Mouse (Mus musculus): ENCODE measurements around the gene Ice2. TPM values are rescaled to one million over a fixed set of nuclear protein-coding genes. Genes with fewer than 3 reads are reported as not detected.

The Ice2 gene
- 0.26 and 0.61 TPM in 2 replicates for polyA plus RNA-seq (2012; rRNA removed; ENCODE audit: low replicate concordance)

DNA sequence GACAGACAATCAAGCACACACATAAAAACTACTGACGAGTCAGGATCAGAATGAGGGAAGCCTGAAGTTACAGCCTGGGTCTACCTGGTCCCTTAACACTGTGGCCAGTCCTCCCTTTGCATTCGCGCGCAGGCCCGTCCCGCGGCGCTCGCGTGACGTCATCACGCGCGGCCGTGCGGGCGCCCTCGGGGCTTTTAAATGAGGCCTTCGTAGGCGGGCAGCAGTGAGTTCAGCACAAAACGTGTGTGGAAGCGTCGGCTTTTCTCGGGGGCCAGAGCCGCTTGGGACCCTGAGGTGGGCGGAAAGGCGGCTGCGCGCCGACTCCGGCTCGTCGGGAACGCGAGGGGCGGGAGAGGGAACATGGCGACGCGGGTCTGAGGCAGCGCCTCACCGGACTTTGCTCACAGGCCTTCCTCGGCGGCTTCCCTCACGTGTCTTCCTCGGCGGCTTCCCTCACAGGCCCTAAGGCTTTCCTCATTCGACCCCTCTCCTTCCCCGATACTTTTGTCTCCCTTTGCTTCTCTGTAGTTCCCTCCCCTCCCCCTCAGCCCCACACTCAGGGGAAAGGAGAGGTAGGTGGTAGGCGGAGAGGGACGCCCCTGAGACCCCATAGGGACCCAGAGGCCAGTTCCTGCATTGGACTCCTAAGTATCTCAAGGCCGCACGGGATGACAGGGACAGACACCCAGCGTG, at the start of gene Ice2:
Gene Ice2, plus strand, starts transcription at position 147 of the 693 bp plus-strand sequence.

DNA sequence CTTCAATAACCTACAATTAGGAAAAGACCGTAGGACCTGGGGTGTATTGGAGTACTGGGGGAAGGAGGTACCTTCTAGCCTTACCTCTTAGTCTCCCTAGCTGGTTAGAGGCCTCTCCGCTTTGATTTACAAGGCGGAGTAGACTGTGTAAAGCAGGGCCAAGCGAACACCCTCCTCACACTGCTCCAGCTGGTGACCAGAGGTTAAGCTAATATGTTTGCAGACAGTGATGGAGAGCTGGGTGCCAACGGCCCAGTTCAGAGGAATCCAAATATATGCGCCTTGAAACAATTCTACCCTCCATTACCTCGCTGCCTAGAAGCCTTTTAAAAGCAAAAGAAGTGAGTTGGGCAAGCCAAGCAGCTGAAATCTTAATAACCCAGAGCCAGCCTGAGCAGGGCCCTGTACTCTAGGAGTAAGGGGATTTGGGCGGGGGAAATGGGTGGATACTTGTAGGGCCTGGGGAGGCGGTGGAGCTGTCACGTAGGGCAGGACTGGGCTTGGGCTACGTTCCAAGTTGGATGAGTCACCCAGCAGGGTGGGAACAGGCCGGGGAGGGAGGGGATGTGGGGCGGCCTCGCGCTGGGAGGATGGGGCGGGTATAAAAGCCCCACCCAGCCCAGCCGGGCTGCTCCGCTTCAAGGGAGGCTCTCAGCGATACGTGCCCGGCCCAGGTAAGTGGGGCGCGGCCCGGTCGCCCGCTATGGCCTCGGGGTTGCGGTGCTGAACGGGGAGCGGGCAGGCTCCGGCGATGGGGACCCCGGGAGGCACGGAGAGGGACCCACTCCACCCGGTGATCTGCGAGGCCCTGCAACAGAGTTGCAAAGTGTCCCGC, 55.6 kb downstream of the Ice2 start, which contains the start of gene Anxa2:
Gene Anxa2, plus strand, starts transcription at position 555 of the 835 bp plus-strand sequence.

Other genes starting within 250 kb of the Ice2 start
- gene Anxa2, start 55.7 kb downstream of the Ice2 start, polyA plus RNA-seq (2012; rRNA removed; ENCODE audit: low replicate concordance): 249 and 533 TPM in 2 replicates

Measured in duodenum, adult 2 months (tissue).